Mouse (Mus musculus): ENCODE results near the gene Tbpl1. TPM values are rescaled to one million over a fixed set of nuclear protein-coding genes. Genes with fewer than 3 reads are reported as not detected.

Gene Tbpl1
- 57.8 and 59.9 TPM in 2 replicates for polyA plus RNA-seq (2014; fragmentation: Nextera tagmentation; extraction: Ambion mirVana)

DNA sequence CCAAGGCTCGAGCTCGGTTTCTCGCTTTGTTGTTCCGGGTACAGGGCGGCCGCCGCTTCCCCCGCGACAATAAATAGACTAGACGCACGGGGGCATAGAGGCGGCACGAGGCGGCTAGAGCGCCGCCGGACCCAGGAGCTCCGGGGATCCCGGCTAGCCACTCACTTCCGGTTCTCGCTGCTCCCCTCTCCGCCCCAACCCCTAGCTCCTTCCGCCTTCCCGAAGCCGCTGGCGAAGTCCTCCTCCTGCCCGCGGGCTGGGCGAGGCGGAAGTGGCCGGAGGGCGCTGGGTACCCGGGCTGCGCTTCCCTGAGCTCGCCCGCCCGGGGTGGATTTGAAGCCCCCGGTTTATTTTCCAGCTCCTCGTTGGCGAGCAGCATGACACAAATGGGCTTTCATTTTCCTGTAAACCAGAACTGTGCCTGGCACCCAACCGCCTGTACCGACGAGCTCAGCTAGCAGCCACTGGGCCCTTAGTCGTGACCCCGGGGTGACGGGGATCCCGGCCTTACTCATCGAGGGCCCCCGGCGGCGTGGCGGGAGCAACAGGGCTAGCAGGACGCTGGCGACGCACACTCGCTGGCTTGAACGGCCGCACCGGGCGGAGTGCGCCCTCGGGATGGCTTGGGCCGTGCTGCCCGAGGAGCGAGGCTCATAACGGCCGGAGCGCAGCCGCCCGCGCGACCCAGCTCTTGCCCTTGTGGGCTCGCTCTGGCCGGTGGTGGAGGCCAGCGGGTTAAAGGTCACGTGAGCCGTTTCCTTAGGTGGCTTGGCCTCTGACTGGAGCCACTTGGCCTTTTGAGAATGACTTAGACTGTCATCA lies at the start of gene Tbpl1:
Gene Tbpl1 (minus strand): TSS at position 667 of the 822 bp plus-strand sequence.
- Histone ChIP-seq H3K4me2 (peak within 1 kb of the TSS; percentile 94), H3K9ac (ENCODE audit: low read depth, low read length) (peak within 1 kb of the TSS; percentile 98), H3K27ac (ENCODE audit: low read depth, low read length) (peak within 1 kb of the TSS; percentile 94), H3K36me3 (ENCODE audit: control insufficient read depth, insufficient read depth, low read length) (no peaks in the 10 kb centered on the region), H3K9me3 (replicated peaks; ENCODE audit: control insufficient read depth, low read length) (no peaks in the 10 kb centered on the region), H3K27me3 (ENCODE audit: control insufficient read depth, insufficient read depth, low read length) (no peaks in the 10 kb centered on the region), H3K4me1 (ENCODE audit: control insufficient read depth, insufficient read depth, low read length) (peaks cover 24% of the 10 kb centered on the region), H3K4me3 (ENCODE audit: low read depth, low read length) (peak within 1 kb of the TSS; percentile 97)
- ATAC-seq (replicated peaks; ENCODE audit: insufficient number of reproducible peaks, low FRiP score, low TSS enrichment): peak; percentile 98
- WGBS (ENCODE audit: insufficient replicate concordance): under 1% methylated on average over 73 of the region's 77 CpGs

DNA sequence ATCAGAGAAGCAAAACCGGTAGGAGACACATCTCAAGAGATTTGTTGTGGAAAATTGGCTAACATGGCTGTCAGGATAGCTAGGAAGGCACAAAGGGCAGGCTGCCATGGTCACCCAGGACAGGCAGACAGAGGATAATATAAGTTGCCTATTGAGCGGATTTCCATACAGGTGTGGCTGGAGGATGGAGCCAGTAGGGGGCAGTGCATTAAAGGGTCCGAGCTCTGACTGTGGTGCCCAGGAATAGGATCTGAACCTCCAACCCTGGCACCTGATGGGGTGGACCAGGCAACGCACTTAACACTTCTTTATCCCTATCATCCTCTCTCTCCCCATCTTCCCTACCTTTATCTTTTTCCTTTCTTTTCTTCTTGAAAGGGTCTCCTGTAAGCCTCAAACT lies 49.7 kb upstream of the Tbpl1 start:
- Histone ChIP-seq H3K4me1 (ENCODE audit: control insufficient read depth, insufficient read depth, low read length) (no peaks in the 10 kb centered on the region), H3K36me3 (ENCODE audit: control insufficient read depth, insufficient read depth, low read length) (no peaks in the 10 kb centered on the region), H3K4me2 (no peak overlapping the region), H3K9me3 (replicated peaks; ENCODE audit: control insufficient read depth, low read length) (no peaks in the 10 kb centered on the region), H3K9ac (ENCODE audit: low read depth, low read length) (no peak overlapping the region), H3K27ac (ENCODE audit: low read depth, low read length) (no peak overlapping the region), H3K4me3 (ENCODE audit: low read depth, low read length) (no peak overlapping the region), H3K27me3 (ENCODE audit: control insufficient read depth, insufficient read depth, low read length) (no peaks in the 10 kb centered on the region)
- 30% methylated on average over 4 of the region's 4 CpGs for WGBS (ENCODE audit: insufficient replicate concordance)
- no peak for ATAC-seq (replicated peaks; ENCODE audit: insufficient number of reproducible peaks, low FRiP score, low TSS enrichment)

GRCm38 (mm10) chr10:22777939-22778338 lies 46.2 kb upstream of the Tbpl1 start:
- Histone ChIP-seq H3K36me3 (ENCODE audit: control insufficient read depth, insufficient read depth, low read length) (no peaks in the 10 kb centered on the region), H3K9ac (ENCODE audit: low read depth, low read length) (no peak overlapping the region), H3K4me1 (ENCODE audit: control insufficient read depth, insufficient read depth, low read length) (no peaks in the 10 kb centered on the region), H3K27ac (ENCODE audit: low read depth, low read length) (no peak overlapping the region), H3K9me3 (replicated peaks; ENCODE audit: control insufficient read depth, low read length) (no peaks in the 10 kb centered on the region), H3K4me2 (no peak overlapping the region), H3K4me3 (ENCODE audit: low read depth, low read length) (no peak overlapping the region), H3K27me3 (ENCODE audit: control insufficient read depth, insufficient read depth, low read length) (no peaks in the 10 kb centered on the region)
- ATAC-seq (replicated peaks; ENCODE audit: insufficient number of reproducible peaks, low FRiP score, low TSS enrichment): no peak
- 10% methylated on average over 5 of the region's 5 CpGs for WGBS (ENCODE audit: insufficient replicate concordance)

DNA sequence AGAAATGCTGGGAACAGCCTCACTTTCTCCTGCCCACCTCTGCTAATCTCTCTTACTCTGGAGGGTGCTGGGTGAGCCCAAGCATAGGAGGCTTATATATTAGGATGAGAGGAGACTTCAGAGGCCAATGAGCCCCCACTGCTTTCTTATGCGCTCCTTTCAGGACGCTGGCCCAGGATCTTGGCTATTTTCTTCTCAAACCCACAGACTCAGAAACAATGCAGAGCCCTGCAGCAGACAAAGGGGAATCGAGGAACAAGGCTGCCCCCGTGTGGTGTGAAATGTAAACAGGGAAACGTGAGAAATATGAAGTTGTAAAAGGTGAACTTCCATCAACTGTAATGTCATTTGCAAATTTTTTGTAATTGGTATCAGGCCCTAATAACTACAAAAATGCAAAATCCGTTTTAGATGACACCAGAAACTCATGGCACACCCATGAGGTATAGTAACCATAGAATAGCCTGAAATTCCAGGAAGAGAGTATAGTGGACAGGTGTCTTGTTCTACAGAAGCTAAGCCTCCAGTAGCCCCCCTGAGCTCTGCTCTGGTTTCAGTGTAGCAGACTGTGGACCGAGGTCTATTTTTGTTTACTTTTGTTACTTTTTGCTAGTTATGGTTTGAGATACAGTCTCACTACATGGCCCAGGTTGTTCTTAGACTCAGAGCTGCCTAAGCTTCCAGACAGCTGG lies 44.4 kb upstream of the Tbpl1 start:
- no peak overlapping the region for H3K4me3 ChIP-seq (ENCODE audit: low read depth, low read length)
- no peak overlapping the region for H3K27ac ChIP-seq (ENCODE audit: low read depth, low read length)
- no peaks in the 10 kb centered on the region for H3K9me3 ChIP-seq (replicated peaks; ENCODE audit: control insufficient read depth, low read length)
- no peaks in the 10 kb centered on the region for H3K4me1 ChIP-seq (ENCODE audit: control insufficient read depth, insufficient read depth, low read length)
- H3K4me2 ChIP-seq: no peak overlapping the region
- no peaks in the 10 kb centered on the region for H3K36me3 ChIP-seq (ENCODE audit: control insufficient read depth, insufficient read depth, low read length)
- H3K27me3 ChIP-seq (ENCODE audit: control insufficient read depth, insufficient read depth, low read length): no peaks in the 10 kb centered on the region
- WGBS (ENCODE audit: insufficient replicate concordance): 9% methylated on average over 7 of the region's 7 CpGs
- H3K9ac ChIP-seq (ENCODE audit: low read depth, low read length): no peak overlapping the region
- no peak for ATAC-seq (replicated peaks; ENCODE audit: insufficient number of reproducible peaks, low FRiP score, low TSS enrichment)

- no peak overlapping the region for H3K4me2 ChIP-seq
- ATAC-seq (replicated peaks; ENCODE audit: insufficient number of reproducible peaks, low FRiP score, low TSS enrichment): no peak
- WGBS (ENCODE audit: insufficient replicate concordance): 73% methylated on average over 2 of the region's 2 CpGs
- H3K9ac ChIP-seq (ENCODE audit: low read depth, low read length): no peak overlapping the region
- no peaks in the 10 kb centered on the region for H3K9me3 ChIP-seq (replicated peaks; ENCODE audit: control insufficient read depth, low read length)
- no peaks in the 10 kb centered on the region for H3K27me3 ChIP-seq (ENCODE audit: control insufficient read depth, insufficient read depth, low read length)
- no peaks in the 10 kb centered on the region for H3K36me3 ChIP-seq (ENCODE audit: control insufficient read depth, insufficient read depth, low read length)
- no peaks in the 10 kb centered on the region for H3K4me1 ChIP-seq (ENCODE audit: control insufficient read depth, insufficient read depth, low read length)
- no peak overlapping the region for H3K27ac ChIP-seq (ENCODE audit: low read depth, low read length)
- H3K4me3 ChIP-seq (ENCODE audit: low read depth, low read length): no peak overlapping the region
Measured at GRCm38 (mm10) chr10:22775456-22775855, 43.7 kb upstream of the Tbpl1 start.

DNA sequence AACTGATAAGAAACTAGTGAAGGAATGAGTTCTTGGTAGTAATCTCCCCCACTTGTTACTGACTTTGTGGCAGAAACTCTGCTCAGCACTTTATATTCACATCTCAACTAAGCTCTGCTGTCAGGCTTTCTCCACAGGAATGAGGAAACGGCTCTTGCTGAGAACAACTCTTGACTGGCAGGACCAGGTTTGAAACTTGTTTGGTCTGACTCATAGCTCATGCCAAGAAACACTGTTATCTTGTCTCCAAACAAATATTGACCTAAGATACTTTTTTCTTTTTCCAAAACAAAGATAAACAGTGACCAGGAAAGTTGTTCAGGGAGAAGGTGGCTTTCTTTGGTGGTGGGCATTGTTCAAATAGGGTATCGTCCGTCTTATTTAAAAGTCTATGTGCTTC lies 42.9 kb upstream of the Tbpl1 start:
- H3K27ac ChIP-seq (ENCODE audit: low read depth, low read length): no peak overlapping the region
- H3K36me3 ChIP-seq (ENCODE audit: control insufficient read depth, insufficient read depth, low read length): no peaks in the 10 kb centered on the region
- 68% methylated on average over 3 of the region's 3 CpGs for WGBS (ENCODE audit: insufficient replicate concordance)
- no peak overlapping the region for H3K4me3 ChIP-seq (ENCODE audit: low read depth, low read length)
- no peak overlapping the region for H3K9ac ChIP-seq (ENCODE audit: low read depth, low read length)
- H3K9me3 ChIP-seq (replicated peaks; ENCODE audit: control insufficient read depth, low read length): no peaks in the 10 kb centered on the region
- H3K27me3 ChIP-seq (ENCODE audit: control insufficient read depth, insufficient read depth, low read length): no peaks in the 10 kb centered on the region
- ATAC-seq (replicated peaks; ENCODE audit: insufficient number of reproducible peaks, low FRiP score, low TSS enrichment): no peak
- H3K4me2 ChIP-seq: no peak overlapping the region
- no peaks in the 10 kb centered on the region for H3K4me1 ChIP-seq (ENCODE audit: control insufficient read depth, insufficient read depth, low read length)

GRCm38 (mm10) chr10:22754240-22754639 lies 22.5 kb upstream of the Tbpl1 start:
- ATAC-seq (replicated peaks; ENCODE audit: insufficient number of reproducible peaks, low FRiP score, low TSS enrichment): no peak
- Histone ChIP-seq H3K4me3 (ENCODE audit: low read depth, low read length) (no peak overlapping the region), H3K27me3 (ENCODE audit: control insufficient read depth, insufficient read depth, low read length) (no peaks in the 10 kb centered on the region), H3K36me3 (ENCODE audit: control insufficient read depth, insufficient read depth, low read length) (no peaks in the 10 kb centered on the region), H3K9me3 (replicated peaks; ENCODE audit: control insufficient read depth, low read length) (no peaks in the 10 kb centered on the region), H3K9ac (ENCODE audit: low read depth, low read length) (no peak overlapping the region), H3K27ac (ENCODE audit: low read depth, low read length) (no peak overlapping the region), H3K4me1 (ENCODE audit: control insufficient read depth, insufficient read depth, low read length) (no peaks in the 10 kb centered on the region), H3K4me2 (no peak overlapping the region)
- WGBS (ENCODE audit: insufficient replicate concordance): 89% methylated on average over 1 of the region's 1 CpGs

GRCm38 (mm10) chr10:22751175-22751682 lies 19.5 kb upstream of the Tbpl1 start:
- Histone ChIP-seq H3K27me3 (ENCODE audit: control insufficient read depth, insufficient read depth, low read length) (no peaks in the 10 kb centered on the region), H3K4me1 (ENCODE audit: control insufficient read depth, insufficient read depth, low read length) (no peaks in the 10 kb centered on the region), H3K36me3 (ENCODE audit: control insufficient read depth, insufficient read depth, low read length) (no peaks in the 10 kb centered on the region), H3K27ac (ENCODE audit: low read depth, low read length) (no peak overlapping the region), H3K9ac (ENCODE audit: low read depth, low read length) (no peak overlapping the region), H3K4me2 (no peak overlapping the region), H3K4me3 (ENCODE audit: low read depth, low read length) (no peak overlapping the region), H3K9me3 (replicated peaks; ENCODE audit: control insufficient read depth, low read length) (no peaks in the 10 kb centered on the region)
- no peak for ATAC-seq (replicated peaks; ENCODE audit: insufficient number of reproducible peaks, low FRiP score, low TSS enrichment)
- WGBS (ENCODE audit: insufficient replicate concordance): 52% methylated on average over 5 of the region's 5 CpGs

All from heart, embryonic 11.5 days (tissue).